Mouse (Mus musculus): ENCODE measurements around the gene Dag1.
"Not testable (repeated sequence)": the region's sequence is repeated elsewhere in the genome, so short reads cannot be mapped to it uniquely, and the experiment has no call there.

The Dag1 gene

DNA sequence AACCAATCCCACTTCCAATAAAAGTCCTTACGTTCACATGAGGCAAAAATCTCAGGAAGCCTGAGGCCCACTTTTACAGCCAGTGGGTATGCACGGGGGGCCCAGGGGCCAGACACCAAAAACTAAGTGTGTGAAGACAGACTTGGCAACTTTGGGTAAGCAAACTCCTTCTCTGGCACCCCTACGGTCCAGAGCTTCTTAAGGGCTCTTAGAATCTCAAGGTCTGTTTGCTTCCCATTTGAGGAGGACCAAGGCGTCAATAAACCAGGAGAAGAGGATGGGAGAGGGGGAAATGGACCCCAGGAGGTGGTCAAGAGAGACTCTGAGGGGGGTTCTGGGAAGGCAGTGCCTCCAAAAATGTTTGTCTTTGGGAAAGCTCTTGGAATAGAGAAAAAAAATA lies 9.7 kb upstream of the Dag1 start:
- no peak for DNase-seq

DNA sequence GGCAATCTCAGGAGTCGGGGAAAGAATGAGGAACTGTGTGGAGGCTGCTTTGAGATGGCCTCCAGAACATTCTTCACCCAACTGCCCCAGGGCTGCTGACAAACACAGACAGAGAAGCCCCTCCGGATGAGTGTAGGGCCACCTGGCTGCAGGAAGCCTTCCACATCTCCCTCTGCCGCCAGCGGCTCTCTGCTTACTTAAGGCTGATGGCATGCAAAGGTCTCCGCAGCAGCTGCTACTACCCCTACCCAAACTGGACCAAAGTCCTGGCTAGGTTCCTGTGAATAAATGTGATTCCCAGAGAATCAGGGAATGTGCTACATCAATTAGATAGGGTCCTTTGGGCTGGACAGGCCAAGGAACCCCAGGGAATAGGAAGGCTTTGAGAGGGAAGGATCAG lies 8.9 kb upstream of the Dag1 start:
- DNase-seq = no peak

DNA sequence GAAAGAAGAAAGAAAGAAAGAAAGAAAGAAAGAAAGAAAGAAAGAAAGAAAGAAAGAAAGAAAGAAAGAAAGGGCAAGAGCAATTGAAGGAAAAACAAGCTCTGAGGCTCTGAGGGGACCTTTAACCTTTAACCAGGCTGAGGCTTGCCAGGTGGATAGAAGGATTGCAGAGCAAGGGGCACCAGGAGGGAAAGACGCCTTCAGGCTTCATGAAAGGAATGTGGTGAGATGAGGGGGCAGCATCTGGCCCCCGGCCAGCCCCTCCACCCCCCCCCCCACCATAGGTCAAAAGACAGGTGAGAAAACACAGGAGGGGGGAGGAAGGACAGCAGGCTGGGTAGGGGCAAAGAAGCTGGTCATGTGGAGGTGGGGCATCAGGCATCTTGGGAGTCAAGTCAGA lies 8.2 kb upstream of the Dag1 start:
- DNase-seq = no peak

DNA sequence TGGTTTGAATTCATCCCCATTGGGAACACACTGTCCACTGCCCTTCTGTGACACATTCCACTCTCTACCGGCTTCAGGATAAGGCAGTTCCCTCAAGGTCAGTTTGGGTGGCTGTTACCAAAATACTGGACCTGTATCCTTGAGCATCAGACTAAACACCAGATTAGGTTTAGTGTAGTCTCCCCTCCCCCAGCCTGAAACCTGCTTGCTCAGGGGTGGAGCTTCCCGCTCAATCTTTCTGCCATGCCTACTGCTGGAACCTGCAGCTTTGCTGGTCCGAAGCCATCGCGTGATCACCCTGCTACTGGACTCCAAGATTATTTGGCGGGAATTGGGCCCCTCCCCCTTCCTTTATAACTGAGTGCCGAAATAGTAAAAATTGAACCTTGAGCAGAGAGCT lies 4.9 kb upstream of the Dag1 start:
- not testable (repeated sequence) for DNase-seq

DNA sequence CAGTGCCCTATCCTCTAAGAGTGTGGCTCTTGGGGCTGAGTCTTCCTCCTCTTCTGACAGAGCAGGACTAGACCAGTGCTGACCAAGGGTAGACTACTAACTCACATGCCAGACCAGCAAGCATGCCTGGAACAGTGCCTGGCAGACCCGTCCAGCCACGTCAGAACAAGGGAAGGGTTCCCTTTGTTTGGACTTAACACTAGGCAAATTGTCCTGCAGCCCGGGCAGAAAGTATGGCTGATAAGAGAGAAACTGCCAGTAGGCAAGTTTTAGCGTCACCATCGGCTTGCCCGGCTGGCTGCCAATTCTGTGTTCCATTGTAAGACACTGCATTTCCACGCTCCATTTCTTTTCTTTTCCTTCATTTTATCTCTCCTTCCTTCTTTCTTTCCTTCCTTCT lies 3.9 kb upstream of the Dag1 start:
- no peak for DNase-seq

DNA sequence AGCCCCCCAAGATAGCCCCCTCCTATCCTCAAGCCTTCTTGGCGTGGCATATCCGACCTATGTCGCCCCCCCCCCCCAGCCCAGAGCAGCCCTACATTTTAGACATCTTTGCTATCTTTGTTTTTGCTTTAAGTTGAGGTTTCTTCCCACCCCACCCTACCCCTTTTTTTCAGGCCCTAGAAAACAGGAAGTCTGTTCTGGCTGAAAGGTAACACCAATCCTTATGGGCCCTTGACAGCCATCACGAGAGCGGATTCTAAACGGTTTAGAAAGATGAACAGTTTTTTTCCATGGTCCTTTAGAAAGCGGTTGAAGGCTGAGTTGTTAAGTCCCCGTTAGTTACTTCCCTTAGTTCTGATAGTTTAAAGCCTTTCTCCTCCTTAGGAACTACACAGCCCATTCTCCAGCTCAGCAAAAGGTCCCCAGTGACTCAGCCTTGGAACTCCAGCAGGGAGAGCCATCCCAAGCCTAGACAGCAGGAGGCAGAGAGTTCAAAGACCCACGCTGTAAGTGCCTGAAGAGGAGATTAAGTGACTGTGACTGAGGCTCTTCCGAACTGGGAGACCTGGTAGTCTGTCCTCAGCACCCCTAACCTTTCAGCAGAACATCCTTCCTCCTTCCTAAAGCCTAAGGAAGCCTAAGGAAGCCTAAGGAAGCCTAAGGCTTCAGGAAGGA lies 2.6 kb upstream of the Dag1 start:
- DNase-seq = no peak

DNA sequence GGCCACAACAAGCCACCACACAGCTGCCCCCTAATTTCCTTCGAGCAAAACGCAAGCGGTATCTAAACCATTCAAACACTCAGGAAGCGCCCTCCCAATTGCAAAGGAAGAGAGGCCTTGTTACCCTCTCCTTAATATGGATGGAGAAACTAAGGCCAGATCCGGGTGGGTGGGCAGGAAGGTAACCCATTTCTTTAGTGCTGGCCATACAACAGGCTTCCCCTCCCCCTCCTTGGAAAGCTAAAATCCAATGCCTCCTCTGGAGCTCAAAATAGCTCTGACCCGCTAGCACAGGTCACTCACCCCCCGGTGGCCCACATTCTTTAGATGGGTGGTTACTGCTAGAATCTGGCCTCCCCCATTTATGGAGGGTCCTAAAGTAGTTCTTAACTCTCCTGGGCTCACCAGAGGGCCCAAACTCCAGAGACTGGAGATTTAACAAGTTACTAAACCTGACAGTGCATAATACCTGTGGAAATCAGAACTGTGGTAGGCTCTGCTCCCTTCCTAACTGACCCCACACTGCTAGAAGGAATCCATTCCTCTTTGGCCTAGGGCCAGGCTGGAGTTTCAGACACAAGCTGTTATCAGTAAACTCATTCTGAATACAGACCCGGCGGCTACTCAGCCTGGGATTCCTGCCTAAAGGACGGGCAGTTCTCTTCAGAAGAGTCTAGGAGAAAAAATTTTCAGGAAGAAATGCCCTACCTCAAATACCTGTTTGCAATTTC lies 598 bp upstream of the Dag1 start:
- DNase-seq = no peak

DNA sequence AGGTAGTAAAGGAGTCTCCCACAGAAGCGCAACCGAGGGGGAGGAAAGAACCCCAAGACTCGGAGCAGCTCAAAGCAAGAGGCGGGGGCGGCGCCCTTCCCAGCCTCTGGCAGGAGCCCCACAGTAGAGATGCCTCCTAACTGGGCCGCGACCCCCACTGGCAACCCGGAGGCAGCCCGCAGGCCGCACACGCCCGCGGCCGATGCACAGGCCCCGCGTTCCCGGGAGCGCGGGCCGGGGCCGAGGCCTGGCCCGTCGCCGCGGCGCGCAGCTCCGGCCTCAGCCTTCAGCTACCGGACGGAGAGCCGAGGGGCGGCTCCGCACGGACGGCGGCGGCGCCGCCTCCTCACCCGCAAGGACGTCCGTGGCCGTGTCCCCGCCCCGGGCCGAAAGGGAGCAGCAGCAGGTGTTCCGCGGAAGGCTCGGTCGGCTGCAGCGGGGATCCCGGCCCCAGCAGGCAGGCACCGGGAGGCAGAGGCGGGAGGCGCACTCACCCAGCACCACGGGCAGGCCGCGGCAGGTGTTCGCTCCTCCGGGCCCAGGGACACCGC lies 552 bp downstream of the Dag1 start:
- DNase-seq = no peak

DNA sequence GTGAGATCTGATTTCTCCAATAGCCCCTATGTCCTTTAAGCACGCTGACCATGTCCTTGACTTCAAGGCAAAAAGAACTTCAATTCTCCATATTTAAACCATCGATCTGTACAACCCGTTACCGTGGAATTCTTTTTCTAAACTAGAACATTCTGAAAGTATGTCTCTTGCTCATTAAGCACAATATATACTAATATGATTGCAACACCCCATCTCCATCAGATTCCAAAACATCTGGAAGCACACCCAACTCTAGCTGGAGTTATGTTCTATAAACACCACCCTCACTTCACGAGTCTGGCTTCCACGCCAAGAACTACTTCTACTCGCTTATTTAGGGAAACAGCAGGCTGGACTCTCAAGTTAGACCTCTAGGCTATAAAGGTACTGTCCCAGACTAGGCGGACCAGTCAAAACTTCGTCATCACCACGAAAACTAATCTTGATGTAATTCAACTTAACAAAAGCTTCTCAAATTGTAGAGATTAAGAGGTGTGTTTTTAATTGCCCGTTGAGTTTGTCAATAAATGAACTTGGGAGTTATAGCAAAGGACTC lies 1.2 kb downstream of the Dag1 start:
- DNase-seq = no peak

DNA sequence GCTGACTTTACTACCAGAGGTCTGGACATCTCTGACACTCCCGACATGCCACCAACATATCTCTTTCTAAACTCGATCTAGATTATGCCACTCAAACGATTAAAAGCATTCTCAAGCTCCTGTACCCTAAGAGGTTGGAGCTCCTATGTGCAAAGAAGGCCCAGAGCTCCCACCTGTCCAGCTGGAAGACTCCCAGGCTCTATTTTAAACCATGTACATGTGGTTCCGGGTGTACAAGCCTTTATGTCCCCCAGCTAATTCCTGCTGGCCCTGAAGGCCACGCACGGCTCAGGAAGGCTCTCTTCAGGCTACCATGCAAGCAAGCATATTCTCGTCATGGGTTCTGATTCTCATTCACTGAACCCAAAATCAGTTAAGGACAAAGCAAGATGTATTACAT lies 1.9 kb downstream of the Dag1 start:
- DNase-seq = no peak

DNA sequence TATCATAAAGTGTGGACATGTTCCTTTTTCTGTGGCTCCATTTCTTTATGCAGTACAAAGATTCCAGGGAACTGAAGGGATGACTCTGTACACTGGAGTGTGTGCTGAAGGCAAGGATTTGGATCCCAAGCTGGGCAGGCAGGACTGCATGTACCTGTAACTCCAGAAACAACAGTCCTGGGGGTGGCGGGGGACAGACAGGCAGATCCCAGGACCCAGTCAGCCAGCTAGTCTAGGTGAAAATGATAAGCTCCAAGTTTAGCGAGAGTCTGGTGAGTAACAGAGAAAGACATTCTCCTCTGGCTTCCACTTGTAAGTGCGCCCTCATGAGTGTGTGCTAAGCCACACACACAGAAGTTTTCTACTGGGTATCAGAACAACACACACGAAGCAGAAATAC lies 3.2 kb downstream of the Dag1 start:
- DNase-seq = no peak

DNA sequence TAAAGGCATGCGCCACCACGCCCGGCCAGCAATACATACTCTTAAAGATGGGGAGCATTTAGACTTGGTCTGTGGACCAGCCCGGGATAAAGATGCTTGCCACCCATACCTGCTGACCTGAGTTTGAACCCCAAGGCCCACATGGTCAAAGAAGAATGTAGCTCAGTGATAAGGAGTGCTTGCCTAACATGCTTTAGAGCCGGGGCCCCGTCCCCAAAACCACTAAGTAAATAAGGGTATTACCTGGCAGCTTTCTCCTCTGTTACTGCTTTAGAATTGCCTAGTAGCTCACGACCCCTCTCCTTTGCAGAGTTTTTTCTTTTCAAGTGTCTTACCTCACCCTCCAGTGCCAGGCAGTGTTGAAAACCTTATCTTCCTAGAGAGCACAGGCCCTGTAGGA lies 11.0 kb downstream of the Dag1 start:
- no peak for DNase-seq

DNA sequence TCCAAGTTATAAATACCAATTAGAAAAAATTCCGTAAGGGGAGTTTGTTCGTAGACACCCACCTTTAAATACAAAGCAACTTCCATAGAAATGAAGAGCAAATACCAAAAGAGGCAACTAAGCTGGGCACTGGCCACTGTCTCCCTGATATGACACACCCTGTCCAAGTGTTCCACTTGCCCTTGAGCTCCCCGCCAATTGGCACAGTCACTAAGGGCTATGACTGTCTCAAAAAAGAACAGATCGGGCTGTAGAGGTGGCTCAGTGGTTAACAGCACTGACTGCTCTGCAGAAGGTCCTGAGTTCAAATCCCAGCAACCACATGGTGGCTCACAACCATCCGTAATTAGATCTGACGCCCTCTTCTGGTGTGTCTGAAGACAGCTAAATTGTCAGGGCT lies 11.9 kb downstream of the Dag1 start:
- no peak for DNase-seq

DNA sequence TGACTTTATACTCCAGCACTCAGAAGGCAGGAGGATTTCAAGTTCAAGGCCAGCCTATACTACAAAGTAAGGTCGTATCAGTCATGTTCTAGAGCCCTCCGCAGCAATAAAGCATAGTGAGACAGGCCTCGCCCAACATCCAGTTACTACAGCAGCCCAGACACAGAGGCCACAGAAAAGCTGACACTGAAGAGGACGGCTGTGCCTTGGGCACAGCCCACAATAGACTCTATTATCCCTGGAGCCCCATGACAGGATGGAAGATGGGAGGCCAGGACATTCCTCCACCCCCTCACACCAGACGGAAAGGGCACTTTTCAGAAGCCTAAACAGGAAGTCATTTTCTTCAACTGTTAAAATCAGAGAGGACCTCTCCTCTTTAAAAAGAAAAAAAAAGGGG lies 14.8 kb downstream of the Dag1 start:
- no peak for DNase-seq

DNA sequence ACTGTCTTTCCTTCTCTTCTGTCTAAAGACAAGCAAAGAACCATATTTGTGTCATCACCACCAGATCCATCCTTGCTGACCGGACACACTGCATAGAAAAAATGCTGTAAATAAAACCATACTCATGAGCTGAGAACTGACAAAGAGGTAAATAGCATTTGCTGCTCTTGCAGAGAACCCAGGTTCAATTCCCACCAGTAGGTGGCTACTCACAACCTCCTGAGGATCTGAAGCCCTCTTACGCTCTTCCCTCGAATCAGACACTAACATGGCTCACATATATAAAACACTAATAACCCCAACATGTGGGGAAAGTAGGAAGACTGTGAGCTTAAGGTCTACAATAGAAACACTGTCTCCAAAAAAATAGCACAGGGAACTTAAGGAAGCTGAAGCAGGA lies 18.8 kb downstream of the Dag1 start:
- DNase-seq = no peak

DNA sequence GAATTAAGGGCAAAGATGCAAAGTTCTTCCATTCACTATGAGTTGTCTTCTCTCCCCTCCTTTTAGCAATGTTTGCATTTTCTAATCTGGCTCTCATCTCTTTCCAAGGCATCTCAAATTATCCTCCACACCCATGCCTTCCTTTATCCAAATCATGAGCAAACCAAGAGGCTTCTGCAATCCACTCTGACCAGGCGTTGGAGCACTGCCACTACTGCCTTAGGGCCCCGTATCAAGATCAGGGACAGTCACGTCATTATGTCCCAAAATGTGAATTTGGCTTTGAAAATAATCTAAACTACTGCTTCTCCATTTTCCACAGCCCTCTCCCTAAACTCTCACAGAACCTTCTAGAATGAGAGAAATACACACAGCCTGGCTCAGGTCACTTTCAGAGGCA lies 19.2 kb downstream of the Dag1 start:
- DNase-seq = no peak

DNA sequence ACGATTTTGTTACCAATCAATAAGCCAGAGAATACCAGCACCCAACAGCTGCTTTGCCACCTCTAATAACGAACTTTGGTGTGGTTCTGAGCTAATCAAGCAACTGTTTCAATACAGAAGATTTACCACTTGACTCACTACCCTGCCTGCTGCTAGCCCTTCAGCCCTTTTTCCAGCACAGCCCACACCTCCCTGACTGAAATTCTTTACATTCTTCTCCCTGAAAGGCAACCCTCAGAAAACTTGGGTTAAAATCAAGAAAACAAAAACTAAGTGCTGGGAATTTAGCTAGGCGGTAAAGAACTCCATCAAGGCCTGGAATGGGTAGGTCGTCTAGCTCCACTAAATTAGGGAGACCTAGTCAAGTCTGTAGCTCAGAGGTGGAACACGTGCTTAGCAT lies 23.8 kb downstream of the Dag1 start:
- no peak for DNase-seq

DNA sequence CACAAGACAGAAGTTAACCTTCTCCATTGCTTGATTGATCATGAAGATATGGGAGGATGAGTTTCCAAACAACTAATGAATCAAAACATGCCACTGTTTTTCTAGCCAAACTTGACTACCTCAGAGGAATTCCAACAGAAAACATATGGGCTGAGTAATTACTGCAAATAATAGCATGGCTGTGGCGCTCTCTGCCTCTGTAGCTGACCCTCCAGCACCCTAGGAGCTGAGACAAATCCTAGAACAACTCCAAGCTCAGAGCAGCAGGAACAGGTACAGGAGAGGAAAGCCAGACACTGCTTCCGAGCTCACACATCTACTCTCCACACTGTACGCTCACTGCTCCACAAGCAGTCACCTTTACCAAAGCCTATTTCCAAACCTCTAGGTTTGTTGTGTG lies 24.9 kb downstream of the Dag1 start:
- DNase-seq = no peak

DNA sequence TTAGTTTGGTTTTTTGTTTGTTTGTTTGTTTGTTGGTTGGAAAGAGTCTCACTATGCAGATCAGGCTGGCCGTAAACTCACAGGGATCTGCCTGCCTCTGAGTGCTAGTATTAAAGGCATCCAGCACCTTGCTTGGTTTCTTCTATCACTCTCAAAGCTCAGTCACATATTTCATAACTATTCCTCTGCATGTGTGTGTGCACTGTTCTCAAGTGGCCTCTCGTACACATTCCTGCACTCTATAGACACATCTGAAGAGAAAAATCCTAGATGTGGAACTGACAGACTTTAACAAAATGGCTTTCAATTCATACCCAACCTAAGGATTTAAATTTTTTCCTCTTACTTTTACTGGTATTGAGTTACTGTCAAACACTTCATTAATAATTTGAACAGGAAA lies 25.4 kb downstream of the Dag1 start:
- DNase-seq = no peak

DNA sequence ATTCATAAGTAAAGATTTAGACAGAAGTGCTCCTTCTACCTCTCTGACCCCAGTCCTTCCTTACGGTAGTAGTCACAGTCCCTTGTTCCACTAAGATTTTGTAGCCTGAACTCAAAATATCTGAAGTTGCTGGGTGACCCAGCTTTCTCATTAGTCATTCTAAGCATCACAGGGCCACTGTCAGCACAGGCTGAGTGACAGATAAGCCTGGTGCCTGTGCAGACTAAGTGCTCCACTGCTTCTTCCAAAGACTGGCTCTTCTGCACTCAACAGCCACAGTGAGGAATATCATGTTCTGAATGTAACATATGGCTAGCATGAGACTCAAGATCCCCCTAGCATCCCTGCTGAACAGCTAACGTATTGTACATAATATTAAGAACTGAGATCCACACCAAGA lies 29.1 kb downstream of the Dag1 start:
- DNase-seq = no peak

DNA sequence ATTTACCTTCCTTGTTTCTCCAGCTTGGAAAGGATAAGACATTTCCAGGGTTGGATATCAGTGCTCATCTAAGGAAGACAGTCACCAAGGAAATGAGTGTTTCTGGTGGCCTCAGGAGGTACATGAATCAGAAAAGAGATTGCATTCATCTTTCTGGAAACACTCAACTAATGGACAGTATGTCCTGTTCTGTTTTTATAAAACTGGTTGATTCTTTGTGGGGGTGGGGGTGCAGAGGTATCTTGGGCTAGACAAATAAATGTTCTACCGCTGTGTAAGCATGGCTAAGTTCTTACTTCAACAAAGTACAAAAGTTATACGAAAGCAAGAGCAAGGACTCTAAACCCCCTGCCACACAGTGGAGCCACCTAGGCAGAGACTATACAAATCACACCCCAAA lies 30.9 kb downstream of the Dag1 start:
- no peak for DNase-seq

DNA sequence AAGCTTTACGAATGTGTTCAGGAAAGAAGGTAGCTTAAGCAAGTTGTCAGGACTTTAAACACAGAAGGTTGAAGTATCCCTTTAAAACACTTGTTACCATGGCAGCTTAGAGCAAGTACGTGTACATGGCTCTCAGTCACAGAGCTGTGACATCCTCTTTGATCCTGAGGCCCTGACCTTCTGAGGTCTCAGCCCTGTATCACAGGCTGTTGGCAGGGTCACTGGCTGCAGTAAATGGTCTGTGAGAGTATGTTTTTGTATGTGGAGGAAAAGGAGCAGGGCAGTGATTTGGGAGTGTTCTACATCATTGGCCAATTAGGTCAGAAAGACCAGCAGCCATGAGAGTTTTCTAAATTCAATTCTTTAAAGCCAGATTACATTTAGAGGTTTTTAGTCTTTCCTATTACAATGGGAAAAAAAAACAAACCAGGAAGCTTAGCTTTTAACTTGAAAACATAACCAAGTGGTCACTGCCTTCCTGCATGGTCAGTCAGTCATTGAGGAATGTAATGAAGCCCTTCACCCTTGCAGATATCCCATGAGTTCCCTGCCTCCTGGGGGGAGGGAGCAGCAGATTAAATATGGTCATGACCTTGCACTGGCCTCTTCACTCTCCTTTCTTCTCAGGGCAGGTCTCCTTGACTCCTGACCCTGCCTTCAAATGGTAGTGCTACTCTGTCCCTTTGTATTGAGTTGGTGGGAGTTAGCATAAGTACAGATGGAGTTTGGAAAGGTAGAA lies 35.7 kb downstream of the Dag1 start:
- peak; percentile 46 for DNase-seq

DNA sequence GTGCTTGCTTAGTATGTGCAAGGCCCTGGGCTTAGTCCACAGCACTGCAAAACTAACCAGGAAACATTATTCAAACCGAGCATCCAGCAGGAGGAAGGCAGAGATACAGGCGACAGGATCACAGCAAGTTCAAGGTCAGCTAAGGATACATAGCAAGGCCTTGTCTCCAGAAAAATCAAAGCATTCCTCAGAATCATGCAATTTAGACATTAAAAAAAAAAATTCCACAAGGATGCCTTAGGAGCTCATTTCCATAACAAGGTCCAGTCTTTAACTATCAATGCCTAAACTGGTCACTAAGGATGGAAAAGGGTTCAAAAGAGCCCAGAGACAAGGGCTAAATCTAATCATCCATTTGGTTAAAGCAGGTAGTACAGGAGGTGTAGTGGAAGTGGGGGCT lies 38.6 kb downstream of the Dag1 start:
- DNase-seq = no peak

DNA sequence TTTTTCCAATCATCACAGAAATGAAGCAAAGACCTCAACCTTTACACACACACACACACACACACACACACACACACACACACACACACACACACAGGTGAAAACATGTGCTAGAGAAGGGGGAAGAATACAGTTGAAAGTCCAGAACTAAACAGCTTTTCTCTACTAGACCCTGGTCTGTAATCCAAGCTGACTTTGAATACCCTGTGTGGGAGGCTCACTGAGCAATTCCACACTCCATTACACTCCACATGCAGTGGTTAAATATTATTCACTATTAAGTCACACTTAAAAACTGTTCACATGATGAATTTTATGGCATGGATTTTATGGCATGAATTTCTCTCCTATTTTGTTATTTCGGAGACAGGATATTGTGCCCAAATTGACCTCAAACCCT lies 40.1 kb downstream of the Dag1 start:
- DNase-seq = no peak

All from retina, postnatal 1 day (tissue).